Mouse (Mus musculus) midbrain, embryonic 11.5 days (tissue): Measurements from ENCODE around the gene Cltc. TPM values are rescaled to one million over a fixed set of nuclear protein-coding genes. Genes with fewer than 3 reads are reported as not detected.

Experiments used
- ATAC-seq: fragments of 200-750 bp; cut with Nextera tagmentation; 2 replicates; pipeline ENCODE4 v1.8.0; 2017; ENCODE audit warnings: moderate TSS enrichment, moderate library complexity; ENCODE audit not compliant: low FRiP score
- DNase-seq: peaks from one replicate; pipeline ENCODE4 v3.0.0; 2015; ENCODE audit warnings: low spot score; ENCODE audit errors: missing footprints
- H3K27ac ChIP-seq: fragments of 300-500 bp; sonication (generic); 2 replicates; pipeline ENCODE4 v1.5.1; 2014; ENCODE audit warnings: low read depth, low read length
- H3K27me3 ChIP-seq: fragments of 300-500 bp; sonication (generic); 2 replicates; pipeline ENCODE4 v1.6.1; 2014; ENCODE audit warnings: mild to moderate bottlenecking, low read length, moderate library complexity, mixed read lengths; ENCODE audit not compliant: control insufficient read depth, insufficient read depth
- H3K36me3 ChIP-seq: fragments of 300-500 bp; sonication (generic); 2 replicates; pipeline ENCODE4 v1.6.1; 2014; ENCODE audit warnings: mild to moderate bottlenecking, low read length, moderate library complexity, mixed read lengths; ENCODE audit not compliant: control insufficient read depth, insufficient read depth
- H3K4me1 ChIP-seq: fragments of 300-500 bp; sonication (generic); 2 replicates; pipeline ENCODE4 v1.6.1; 2014; ENCODE audit warnings: low read length; ENCODE audit not compliant: control insufficient read depth, insufficient read depth
- H3K4me2 ChIP-seq: fragments of 300-500 bp; sonication (generic); 2 replicates; pipeline ENCODE4 v1.6.1; 2014; ENCODE audit warnings: mild to moderate bottlenecking, moderate library complexity
- H3K4me3 ChIP-seq: fragments of 300-500 bp; sonication (generic); 2 replicates; pipeline ENCODE4 v1.5.1; 2014; ENCODE audit warnings: low read depth, low read length
- H3K9ac ChIP-seq: fragments of 300-500 bp; sonication (generic); 2 replicates; pipeline ENCODE4 v1.6.1; 2014; ENCODE audit warnings: low read length
- H3K9me3 ChIP-seq: fragments of 300-500 bp; sonication (generic); 2 replicates; pipeline ENCODE4 v1.6.1; 2016; ENCODE audit warnings: low read length; ENCODE audit not compliant: control insufficient read depth
- WGBS: fragments of 180-500 bp; shearing (Covaris S2); extraction: QIAGEN DNeasy Blood & Tissue Kit; methylation state at CpG from one replicate; pipeline ENCODE4 v1.1.7; 2014; 5-methylcytosine and 5-hydroxymethylcytosine counted together
- polyA plus RNA-seq: library from polyadenylated mRNA; unstranded; fragments of >200 nt; fragmentation: Nextera tagmentation; extraction: Ambion mirVana; gene quantifications from 2 replicates; pipeline ENCODE4 v1.2.1, GENCODE M21; 2014

Cltc gene
- polyA plus RNA-seq, 1 experiment from 2014 or later: 173 TPM

GRCm38 (mm10) chr11:86731443-86731842, 25.9 kb downstream of the Cltc start:
- no peak for DNase-seq
- no peak overlapping the region for H3K9ac ChIP-seq
- no peaks in the 10 kb centered on the region for H3K4me1 ChIP-seq
- no peak overlapping the region for H3K4me2 ChIP-seq
- 85% methylated on average over 2 of the region's 2 CpGs for WGBS
- ATAC-seq: no peak
- no peaks in the 10 kb centered on the region for H3K27me3 ChIP-seq
- H3K9me3 ChIP-seq: no peaks in the 10 kb centered on the region
- no peak overlapping the region for H3K4me3 ChIP-seq
- peaks cover under 1% of the 10 kb centered on the region; the same call in 1 of the 2 replicates for H3K36me3 ChIP-seq
- no peak overlapping the region for H3K27ac ChIP-seq

GRCm38 (mm10) chr11:86725607-86726006, 31.8 kb downstream of the Cltc start:
- Histone ChIP-seq H3K4me1 (no peaks in the 10 kb centered on the region), H3K36me3 (peaks cover 5% of the 10 kb centered on the region; the same call in 1 of the 2 replicates), H3K4me2 (no peak overlapping the region), H3K27ac (no peak overlapping the region), H3K9me3 (no peaks in the 10 kb centered on the region), H3K27me3 (no peaks in the 10 kb centered on the region), H3K4me3 (no peak overlapping the region), H3K9ac (no peak overlapping the region)
- ATAC-seq (no peak), DNase-seq (no peak)

- DNase-seq (no peak), ATAC-seq (no peak)
- H3K27ac ChIP-seq: no peak overlapping the region
- H3K4me1 ChIP-seq: no peaks in the 10 kb centered on the region
- no peak overlapping the region for H3K4me2 ChIP-seq
- peaks cover 5% of the 10 kb centered on the region; the same call in 1 of the 2 replicates for H3K36me3 ChIP-seq
- no peaks in the 10 kb centered on the region for H3K9me3 ChIP-seq
- H3K4me3 ChIP-seq: no peak overlapping the region
- H3K27me3 ChIP-seq: no peaks in the 10 kb centered on the region
- H3K9ac ChIP-seq: no peak overlapping the region
- WGBS: 94% methylated on average over 7 of the region's 7 CpGs
These were observed 32.4 kb downstream of the Cltc start for GRCm38 (mm10) chr11:86724982-86725381.

GRCm38 (mm10) chr11:86724004-86724403, 33.4 kb downstream of the Cltc start:
- ATAC-seq (no peak), DNase-seq (no peak)
- Histone ChIP-seq H3K27ac (no peak overlapping the region), H3K9me3 (no peaks in the 10 kb centered on the region), H3K36me3 (peaks cover 5% of the 10 kb centered on the region; the same call in 1 of the 2 replicates), H3K4me3 (no peak overlapping the region), H3K27me3 (no peaks in the 10 kb centered on the region), H3K9ac (no peak overlapping the region), H3K4me1 (no peaks in the 10 kb centered on the region), H3K4me2 (no peak overlapping the region)
- WGBS: 91% methylated on average over 3 of the region's 3 CpGs

- DNase-seq (no peak), ATAC-seq (no peak)
- Histone ChIP-seq H3K9me3 (no peaks in the 10 kb centered on the region), H3K27me3 (no peaks in the 10 kb centered on the region), H3K27ac (no peak overlapping the region), H3K4me1 (no peaks in the 10 kb centered on the region), H3K4me2 (no peak overlapping the region), H3K36me3 (peaks cover 6% of the 10 kb centered on the region), H3K4me3 (no peak overlapping the region), H3K9ac (no peak overlapping the region)
- WGBS: 94% methylated on average over 8 of the region's 8 CpGs
These were observed 38.0 kb downstream of the Cltc start for GRCm38 (mm10) chr11:86719390-86719789.

- WGBS: 96% methylated on average over 3 of the region's 3 CpGs
- no peaks in the 10 kb centered on the region for H3K27me3 ChIP-seq
- DNase-seq (no peak), ATAC-seq (no peak)
- no peaks in the 10 kb centered on the region for H3K4me1 ChIP-seq
- H3K9me3 ChIP-seq: no peaks in the 10 kb centered on the region
- peaks cover 6% of the 10 kb centered on the region for H3K36me3 ChIP-seq
- no peak overlapping the region for H3K4me2 ChIP-seq
- H3K27ac ChIP-seq: no peak overlapping the region
- H3K9ac ChIP-seq: no peak overlapping the region
- H3K4me3 ChIP-seq: no peak overlapping the region
These were observed 39.0 kb downstream of the Cltc start for GRCm38 (mm10) chr11:86718369-86718768.

GRCm38 (mm10) chr11:86717306-86718065, 39.9 kb downstream of the Cltc start:
- H3K4me1 ChIP-seq: no peaks in the 10 kb centered on the region
- WGBS: 88% methylated on average over 6 of the region's 6 CpGs
- no peaks in the 10 kb centered on the region for H3K9me3 ChIP-seq
- no peak for ATAC-seq
- no peak overlapping the region for H3K4me3 ChIP-seq
- no peak overlapping the region for H3K4me2 ChIP-seq
- no peak overlapping the region for H3K9ac ChIP-seq
- H3K27me3 ChIP-seq: no peaks in the 10 kb centered on the region
- peaks cover 6% of the 10 kb centered on the region for H3K36me3 ChIP-seq
- H3K27ac ChIP-seq: no peak overlapping the region
- DNase-seq: no peak

- DNase-seq (no peak), ATAC-seq (no peak)
- Histone ChIP-seq H3K9ac (no peak overlapping the region), H3K4me1 (no peaks in the 10 kb centered on the region), H3K9me3 (no peaks in the 10 kb centered on the region), H3K4me2 (no peak overlapping the region), H3K27ac (no peak overlapping the region), H3K36me3 (peaks cover 10% of the 10 kb centered on the region), H3K27me3 (no peaks in the 10 kb centered on the region), H3K4me3 (no peak overlapping the region)
These were observed 42.8 kb downstream of the Cltc start for GRCm38 (mm10) chr11:86714606-86715005.

- H3K27me3 ChIP-seq: no peaks in the 10 kb centered on the region
- ATAC-seq: no peak
- no peaks in the 10 kb centered on the region for H3K9me3 ChIP-seq
- no peak overlapping the region for H3K9ac ChIP-seq
- H3K4me1 ChIP-seq: no peaks in the 10 kb centered on the region
- 91% methylated on average over 4 of the region's 4 CpGs for WGBS
- DNase-seq: no peak
- no peak overlapping the region for H3K4me3 ChIP-seq
- no peak overlapping the region for H3K4me2 ChIP-seq
- H3K27ac ChIP-seq: no peak overlapping the region
- H3K36me3 ChIP-seq: peaks cover 15% of the 10 kb centered on the region
These were observed 56.2 kb downstream of the Cltc start for GRCm38 (mm10) chr11:86701151-86701550.
